ENCODE assay signal across 26 mouse cellular contexts in the genomic region with DNA sequence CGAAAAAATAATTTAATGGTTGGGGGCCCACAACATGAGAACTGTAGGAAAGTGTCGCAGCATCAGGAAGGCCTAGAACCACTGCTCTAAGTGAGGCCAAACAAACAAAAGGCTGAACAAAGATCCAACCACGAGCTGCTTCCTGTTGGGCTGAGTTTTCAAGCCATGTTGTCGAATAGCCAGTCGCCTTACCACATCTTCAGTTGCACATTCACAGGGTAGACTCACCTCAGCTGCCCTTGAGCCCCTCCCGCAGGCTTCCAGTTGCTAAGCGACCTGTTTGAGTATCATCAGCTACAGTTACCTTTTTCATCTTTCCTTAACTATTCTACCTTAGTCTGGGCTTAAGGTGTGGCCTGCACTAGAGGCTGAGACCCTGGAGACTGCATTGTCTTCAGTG. TPM values are rescaled to one million over a fixed set of nuclear protein-coding genes. Genes with fewer than 3 reads are reported as not detected.
DNase-seq lines count a peak whose midpoint lies in the region; ATAC-seq lines count a peak whose summit lies in the region.
"Had no signal": no experiment of that assay in that cellular context is flagged by ENCODE, and none has a peak within 500 bp of the region (broad histone marks: within the 10 kb centered on the region; RNA-seq: fewer than 3 reads in every experiment).

No protein-coding gene starts in this region.

- H3K4me2 ChIP-seq in limb, embryonic 15.5 days: no peak overlapping the region
- H3K4me2 ChIP-seq: embryonic facial prominence, embryonic 13.5 days; forebrain, embryonic 13.5 days; heart, embryonic 12.5 days; hindbrain, embryonic 14.5 days had no signal

- 90% methylated on average over 7 of the region's 7 CpGs for WGBS in limb, embryonic 15.5 days
- WGBS in limb, embryonic 10.5 days: 90% methylated on average over 7 of the region's 7 CpGs

- no peaks in the 10 kb centered on the region for H3K4me1 ChIP-seq in limb, embryonic 15.5 days
- H3K4me1 ChIP-seq in limb, embryonic 10.5 days: no peaks in the 10 kb centered on the region
- H3K4me1 ChIP-seq: embryonic facial prominence, embryonic 13.5 days; forebrain, embryonic 13.5 days; heart, embryonic 12.5 days; hindbrain, embryonic 10.5 days had no signal

- no peaks in the 10 kb centered on the region for H3K27me3 ChIP-seq in limb, embryonic 15.5 days
- H3K27me3 ChIP-seq in limb, embryonic 10.5 days (ENCODE audit: low read depth, poor library complexity, severe bottlenecking): no peaks in the 10 kb centered on the region
- H3K27me3 ChIP-seq: CH12.LX; embryonic facial prominence, embryonic 13.5 days; forebrain, embryonic 13.5 days; heart, embryonic 12.5 days; Patski had no signal

- H3K9me3 ChIP-seq in limb, embryonic 15.5 days: no peaks in the 10 kb centered on the region
- H3K9me3 ChIP-seq in limb, embryonic 10.5 days (replicated peaks): no peaks in the 10 kb centered on the region
- H3K9me3 ChIP-seq: embryonic facial prominence, embryonic 13.5 days; forebrain, embryonic 13.5 days; heart, embryonic 12.5 days; hindbrain, embryonic 10.5 days had no signal

- no peak overlapping the region for H3K27ac ChIP-seq in limb, embryonic 15.5 days
- no peak overlapping the region for H3K27ac ChIP-seq in limb, embryonic 10.5 days
- H3K27ac ChIP-seq: embryonic facial prominence, embryonic 13.5 days; forebrain, embryonic 13.5 days; gastrocnemius, adult 2 months; heart, adult 2 months; hindbrain, embryonic 10.5 days; hindbrain, embryonic 14.5 days had no signal

- ATAC-seq in limb, embryonic 15.5 days (ENCODE audit: insufficient number of reproducible peaks, low FRiP score, low TSS enrichment, low read depth): 0 out of 2 replicates have a peak, but pooled peaks have one; percentile 10
- ATAC-seq: forebrain, embryonic 13.5 days; intestine, embryonic 16.5 days; Patski had no signal

- H3K9ac ChIP-seq in limb, embryonic 15.5 days: no peak overlapping the region
- H3K9ac ChIP-seq: embryonic facial prominence, embryonic 13.5 days; forebrain, embryonic 13.5 days; heart, embryonic 12.5 days; hindbrain, embryonic 14.5 days had no signal

- DNase-seq in limb, embryonic 10.5 days (ENCODE audit: low spot score): no peak
- DNase-seq in 416B (ENCODE audit: low read depth) (peak; percentile 57), ZHBTc4 (ENCODE audit: low read depth, low spot score) (peak; percentile 24)
- peak; percentile 16 for DNase-seq in CD4-positive helper T cell, adult 2 months (ENCODE audit: low read depth, low spot score)
- DNase-seq in cerebellum, postnatal 25 days: no peak
- DNase-seq in gastrocnemius, postnatal 4 days (ENCODE audit: low spot score in 2 of 2): no peak
- no peak for DNase-seq in thymus, postnatal 36 days
- DNase-seq: adrenal gland, postnatal 14 days; B cell, adult 2 months; cerebellum, adult 2 months; cerebellum, postnatal 14 days; gastrocnemius, adult 2 months; gastrocnemius, postnatal 25 days; heart, adult 2 months had no signal

- no peak overlapping the region for H3K4me3 ChIP-seq in limb, embryonic 15.5 days
- H3K4me3 ChIP-seq in limb, embryonic 10.5 days: no peak overlapping the region
- H3K4me3 ChIP-seq: embryonic facial prominence, embryonic 13.5 days; forebrain, embryonic 13.5 days; gastrocnemius, adult 2 months; heart, adult 2 months; heart, embryonic 12.5 days; hindbrain, embryonic 10.5 days had no signal

- H3K36me3 ChIP-seq in limb, embryonic 15.5 days: peaks cover 93% of the 10 kb centered on the region
- H3K36me3 ChIP-seq in limb, embryonic 10.5 days: peaks cover 98% of the 10 kb centered on the region

RNA-seq across cellular contexts. Expression of gene Ldlrad1, which starts 6.0 kb away (rescaled TPM):
- polyA plus RNA-seq in limb, embryonic 15.5 days (2015; fragmentation: Nextera tagmentation; extraction: Ambion mirVana): not detected in 2 replicates
- polyA plus RNA-seq in limb, embryonic 10.5 days (2016; fragmentation: Nextera tagmentation; extraction: Ambion mirVana): not detected in 2 replicates
- total RNA-seq in gastrocnemius, postnatal 4 days (2021): under 1 TPM in 1 of 2 experiments, not detected in 1; 0.34 TPM
- total RNA-seq: adrenal gland, adult 18-20 months; adrenal gland, postnatal 14 days; CH12.LX; gastrocnemius, adult 2 months; gastrocnemius, postnatal 25 days; heart, adult 2 months; heart, postnatal 25 days had no signal
- polyA plus RNA-seq: cerebellum, adult 2 months; embryonic facial prominence, embryonic 13.5 days; forebrain, embryonic 13.5 days; heart, embryonic 12.5 days; heart, embryonic 16.5 days; hindbrain, embryonic 10.5 days; hindbrain, embryonic 14.5 days; intestine, embryonic 16.5 days; Patski had no signal

RNA-seq across cellular contexts. Expression of gene Tceanc2, which starts 24.1 kb away (rescaled TPM):
- polyA plus RNA-seq in limb, embryonic 15.5 days (2015; fragmentation: Nextera tagmentation; extraction: Ambion mirVana): 28.4 and 53.4 TPM in 2 replicates
- 22.9 and 30.2 TPM in 2 replicates for polyA plus RNA-seq in limb, embryonic 10.5 days (2016; fragmentation: Nextera tagmentation; extraction: Ambion mirVana)
- 10 to 100 TPM; 17.8 to 21.4 TPM for total RNA-seq in gastrocnemius, postnatal 4 days (2021)

RNA-seq across cellular contexts. Expression of gene Tmem59, which starts 24.8 kb away (rescaled TPM):
- 541 and 572 TPM in 2 replicates for polyA plus RNA-seq in limb, embryonic 15.5 days (2015; fragmentation: Nextera tagmentation; extraction: Ambion mirVana)
- 259 and 274 TPM in 2 replicates for polyA plus RNA-seq in limb, embryonic 10.5 days (2016; fragmentation: Nextera tagmentation; extraction: Ambion mirVana)
- total RNA-seq in gastrocnemius, postnatal 4 days (2021): 100 to 1,000 TPM; 142 to 149 TPM

RNA-seq across cellular contexts. Expression of gene Lrrc42, which starts 50.3 kb away (rescaled TPM):
- 75.6 and 77.7 TPM in 2 replicates for polyA plus RNA-seq in limb, embryonic 15.5 days (2015; fragmentation: Nextera tagmentation; extraction: Ambion mirVana)
- 75.1 and 89.6 TPM in 2 replicates for polyA plus RNA-seq in limb, embryonic 10.5 days (2016; fragmentation: Nextera tagmentation; extraction: Ambion mirVana)
- 10 to 100 TPM; 25.2 to 26.5 TPM for total RNA-seq in gastrocnemius, postnatal 4 days (2021)

RNA-seq across cellular contexts. Expression of gene Hspb11, which starts 50.4 kb away (rescaled TPM):
- 36.1 and 40.2 TPM in 2 replicates for polyA plus RNA-seq in limb, embryonic 15.5 days (2015; fragmentation: Nextera tagmentation; extraction: Ambion mirVana)
- polyA plus RNA-seq in limb, embryonic 10.5 days (2016; fragmentation: Nextera tagmentation; extraction: Ambion mirVana): 23.4 and 24.6 TPM in 2 replicates
- 10 to 100 TPM; 27.3 to 28.9 TPM for total RNA-seq in gastrocnemius, postnatal 4 days (2021)

Comparison
In these comparisons a context has a peak if more than half of its experiments do, and no peak if none do; other contexts are left out.
1. DNase-seq: peak in 416B (single experiment), CD4-positive helper T cell, adult 2 months (single experiment) and ZHBTc4 (single experiment); none in limb, embryonic 10.5 days (single experiment), cerebellum, postnatal 25 days (0 of 2), gastrocnemius, postnatal 4 days (0 of 2) and thymus, postnatal 36 days (0 of 2).